Comparison of ENCODE assay signal across 12 mouse cellular contexts in the genomic region with DNA sequence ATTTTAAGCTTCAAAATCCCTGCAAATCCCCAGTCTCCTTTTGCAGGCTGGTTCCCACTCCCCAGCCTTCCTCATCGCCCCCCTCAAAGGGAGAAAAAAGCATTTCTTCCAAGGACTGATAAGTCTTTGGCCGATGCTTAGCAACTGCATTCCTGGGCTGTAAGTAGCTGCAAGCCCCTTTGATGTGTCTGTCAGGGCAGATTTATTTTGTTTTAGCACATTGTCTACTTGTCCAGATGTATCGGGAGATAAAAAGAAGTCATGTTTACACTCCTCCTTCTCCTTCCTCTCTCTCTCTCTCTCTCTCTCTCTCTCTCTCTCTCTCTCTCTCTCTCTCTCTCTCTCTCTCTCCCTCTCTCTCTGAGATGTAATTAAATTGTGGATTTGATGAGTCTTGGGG.
DNase-seq lines count a peak whose midpoint lies in the region; ATAC-seq lines count a peak whose summit lies in the region.
"Had no signal": no experiment of that assay in that cellular context is flagged by ENCODE, and none has a peak within 500 bp of the region (broad histone marks: within the 10 kb centered on the region; RNA-seq: fewer than 3 reads in every experiment).

No protein-coding gene starts in this region.

- no peak for DNase-seq in heart, postnatal 25 days (ENCODE audit: low spot score)
- DNase-seq in 3T3-L1 (ENCODE audit: low read depth, low spot score): peak; percentile 9
- no peak for DNase-seq in layer of hippocampus, postnatal 25 days (ENCODE audit: extremely low spot score in 1 of 2, low spot score in 1 of 2)
- DNase-seq in urinary bladder, postnatal 25 days (ENCODE audit: low spot score): no peak
- no peak for DNase-seq in spleen, postnatal 10 days (ENCODE audit: low spot score in 2 of 2)
- DNase-seq: adrenal gland, adult 8-10 months; heart, adult 18-20 months had no signal

- no peak overlapping the region for H3K27ac ChIP-seq in heart, embryonic 12.5 days (ENCODE audit: poor library complexity, severe bottlenecking)
- no peak overlapping the region for H3K27ac ChIP-seq in embryonic facial prominence, embryonic 13.5 days
- no peak overlapping the region for H3K27ac ChIP-seq in limb, embryonic 13.5 days

- H3K4me1 ChIP-seq in heart, embryonic 12.5 days (replicated peaks): peaks cover 19% of the 10 kb centered on the region
- H3K4me1 ChIP-seq in embryonic facial prominence, embryonic 13.5 days: peaks cover 18% of the 10 kb centered on the region
- peaks cover 41% of the 10 kb centered on the region for H3K4me1 ChIP-seq in limb, embryonic 13.5 days

- H3K9ac ChIP-seq in heart, embryonic 12.5 days: 0 out of 2 replicates have a peak overlapping the region, but pooled peaks have one; percentile 36
- no peak overlapping the region for H3K9ac ChIP-seq in embryonic facial prominence, embryonic 13.5 days
- H3K9ac ChIP-seq in limb, embryonic 13.5 days: no peak overlapping the region
- H3K9ac ChIP-seq: embryonic facial prominence, embryonic 15.5 days had no signal

- ATAC-seq in heart, embryonic 12.5 days (ENCODE audit: insufficient number of reproducible peaks, low FRiP score): no peak
- ATAC-seq in embryonic facial prominence, embryonic 13.5 days (ENCODE audit: insufficient number of reproducible peaks, insufficient read depth, low FRiP score, low TSS enrichment, low read depth): no peak
- ATAC-seq in limb, embryonic 13.5 days (ENCODE audit: low FRiP score, low read depth): no peak

- no peak overlapping the region for H3K4me3 ChIP-seq in heart, embryonic 12.5 days
- H3K4me3 ChIP-seq in embryonic facial prominence, embryonic 13.5 days: no peak overlapping the region
- H3K4me3 ChIP-seq in limb, embryonic 13.5 days: no peak overlapping the region

- H3K9me3 ChIP-seq in heart, embryonic 12.5 days (replicated peaks): no peaks in the 10 kb centered on the region
- H3K9me3 ChIP-seq in embryonic facial prominence, embryonic 13.5 days: no peaks in the 10 kb centered on the region
- H3K9me3 ChIP-seq in limb, embryonic 13.5 days: no peaks in the 10 kb centered on the region
- H3K9me3 ChIP-seq: embryonic facial prominence, embryonic 15.5 days had no signal

- peak overlapping the region; percentile 77 for H3K4me2 ChIP-seq in heart, embryonic 12.5 days
- peak overlapping the region; percentile 54; the same call in 1 of the 2 replicates for H3K4me2 ChIP-seq in embryonic facial prominence, embryonic 13.5 days
- peak overlapping the region; percentile 59; the same call in 1 of the 2 replicates for H3K4me2 ChIP-seq in limb, embryonic 13.5 days (replicated peaks)

- intact Hi-C loops in heart, postnatal 25 days (cut with DNase I): no loop called here

- 5% methylated on average over 3 of the region's 3 CpGs for WGBS in heart, embryonic 12.5 days
- WGBS in embryonic facial prominence, embryonic 13.5 days: 12% methylated on average over 3 of the region's 3 CpGs
- 6% methylated on average over 3 of the region's 3 CpGs for WGBS in limb, embryonic 13.5 days

- no peaks in the 10 kb centered on the region for H3K36me3 ChIP-seq in heart, embryonic 12.5 days
- no peaks in the 10 kb centered on the region for H3K36me3 ChIP-seq in embryonic facial prominence, embryonic 13.5 days
- H3K36me3 ChIP-seq in limb, embryonic 13.5 days: no peaks in the 10 kb centered on the region
- H3K36me3 ChIP-seq: embryonic facial prominence, embryonic 15.5 days had no signal

- H3K27me3 ChIP-seq in heart, embryonic 12.5 days (replicated peaks): no peaks in the 10 kb centered on the region
- no peaks in the 10 kb centered on the region for H3K27me3 ChIP-seq in embryonic facial prominence, embryonic 13.5 days
- peaks cover 12% of the 10 kb centered on the region for H3K27me3 ChIP-seq in limb, embryonic 13.5 days
- H3K27me3 ChIP-seq: CH12.LX; embryonic facial prominence, embryonic 15.5 days had no signal
